Mouse (Mus musculus) heart, postnatal 0 days (tissue): ENCODE measurements at regions not wholly inside any gene's neighbourhood (a gene's known extent, or its start where the extent isn't known, plus 50 kb on each side); places are given as distances from the start of the nearest gene placed in this dataset.

ENCODE experiments used
- CTCF ChIP-seq: IDR thresholded peaks from 2 replicates; pipeline ENCODE4 v1.5.1; 2016; ENCODE audit warnings: antibody characterized with exemption, control low read depth, low read depth
- EP300 ChIP-seq: IDR thresholded peaks from 2 replicates; pipeline ENCODE4 v1.6.1; 2016; ENCODE audit warnings: antibody characterized with exemption, low read depth

GRCm38 (mm10) chr16:47025971-47026370, 527.6 kb upstream of the Nectin3 start:
- TF ChIP-seq EP300 (no peak), CTCF (no peak)
